Mouse (Mus musculus) neural tube, embryonic 15.5 days (tissue): ENCODE data around the gene Atxn1. TPM values are rescaled to one million over a fixed set of nuclear protein-coding genes. Genes with fewer than 3 reads are reported as not detected.

Source experiments
- ATAC-seq: fragments of 200-750 bp; cut with Nextera tagmentation; 2 replicates; pipeline ENCODE4 v1.8.0; 2017; ENCODE audit warnings: mild to moderate bottlenecking, moderate TSS enrichment, moderate library complexity; ENCODE audit not compliant: low FRiP score
- H3K27ac ChIP-seq: fragments of 300-500 bp; sonication (generic); replicated peaks from 2 replicates; pipeline ENCODE4 v1.5.1; 2015; ENCODE audit warnings: mild to moderate bottlenecking, inconsistent platforms
- H3K27me3 ChIP-seq: fragments of 300-500 bp; sonication (generic); replicated peaks from 2 replicates; pipeline ENCODE4 v1.6.1; 2015; ENCODE audit warnings: inconsistent platforms
- H3K36me3 ChIP-seq: fragments of 300-500 bp; sonication (generic); 2 replicates; pipeline ENCODE4 v1.6.1; 2015; ENCODE audit warnings: inconsistent platforms
- H3K4me1 ChIP-seq: fragments of 300-500 bp; sonication (generic); 2 replicates; pipeline ENCODE4 v1.6.1; 2015; ENCODE audit warnings: inconsistent platforms
- H3K4me2 ChIP-seq: fragments of 300-500 bp; sonication (generic); 2 replicates; pipeline ENCODE4 v1.6.1; 2015; ENCODE audit warnings: inconsistent platforms, mild to moderate bottlenecking, moderate library complexity
- H3K4me3 ChIP-seq: fragments of 300-500 bp; sonication (generic); replicated peaks from 2 replicates; pipeline ENCODE4 v1.5.1; 2015; ENCODE audit warnings: mild to moderate bottlenecking, inconsistent platforms
- H3K9ac ChIP-seq: fragments of 300-500 bp; sonication (generic); replicated peaks from 2 replicates; pipeline ENCODE4 v1.6.1; 2015; ENCODE audit warnings: mild to moderate bottlenecking, inconsistent platforms
- H3K9me3 ChIP-seq: fragments of 300-500 bp; sonication (generic); replicated peaks from 2 replicates; pipeline ENCODE4 v1.6.1; 2016; ENCODE audit warnings: inconsistent platforms
- WGBS: fragments of 180-500 bp; shearing (Covaris S2); methylation state at CpG from one replicate; pipeline ENCODE4 v1.1.7; 2015; ENCODE audit warnings: mixed read lengths; 5-methylcytosine and 5-hydroxymethylcytosine counted together
- polyA plus RNA-seq: library from polyadenylated mRNA; unstranded; fragments of >200 nt; fragmentation: Nextera tagmentation; extraction: Ambion mirVana; gene quantifications from 2 replicates; pipeline ENCODE4 v1.2.1, GENCODE M21; 2015

Atxn1 gene
- polyA plus RNA-seq, 1 experiment from 2014 or later: 9.5 TPM

GRCm38 (mm10) chr13:45910348-45910747 lies 54.5 kb downstream of the Atxn1 start:
- Histone ChIP-seq H3K4me2 (no peak overlapping the region), H3K27ac (no peak overlapping the region), H3K27me3 (no peaks in the 10 kb centered on the region), H3K4me3 (no peak overlapping the region), H3K9ac (no peak overlapping the region), H3K36me3 (no peaks in the 10 kb centered on the region), H3K9me3 (no peaks in the 10 kb centered on the region), H3K4me1 (peaks cover 20% of the 10 kb centered on the region)
- 88% methylated on average over 7 of the region's 7 CpGs for WGBS
- no peak for ATAC-seq

- Histone ChIP-seq H3K27ac (peak overlapping the region; percentile 33; the same call in 1 of the 2 replicates), H3K36me3 (no peaks in the 10 kb centered on the region), H3K4me1 (peaks cover 20% of the 10 kb centered on the region), H3K4me2 (no peak overlapping the region), H3K9ac (no peak overlapping the region), H3K9me3 (no peaks in the 10 kb centered on the region), H3K27me3 (no peaks in the 10 kb centered on the region), H3K4me3 (no peak overlapping the region)
- 68% methylated on average over 6 of the region's 6 CpGs for WGBS
- peak; percentile 72 for ATAC-seq
Measured at GRCm38 (mm10) chr13:45907181-45907691, 57.6 kb downstream of the Atxn1 start.

GRCm38 (mm10) chr13:45906438-45907166 lies 58.2 kb downstream of the Atxn1 start:
- H3K4me3 ChIP-seq: no peak overlapping the region
- no peaks in the 10 kb centered on the region for H3K36me3 ChIP-seq
- WGBS: 78% methylated on average over 10 of the region's 10 CpGs
- H3K4me1 ChIP-seq: peaks cover 20% of the 10 kb centered on the region
- no peak overlapping the region for H3K4me2 ChIP-seq
- no peak overlapping the region for H3K9ac ChIP-seq
- no peak for ATAC-seq
- H3K27me3 ChIP-seq: no peaks in the 10 kb centered on the region
- no peak overlapping the region for H3K27ac ChIP-seq
- H3K9me3 ChIP-seq: no peaks in the 10 kb centered on the region

GRCm38 (mm10) chr13:45904955-45905354 lies 59.9 kb downstream of the Atxn1 start:
- Histone ChIP-seq H3K4me1 (peaks cover 20% of the 10 kb centered on the region), H3K9me3 (no peaks in the 10 kb centered on the region), H3K27ac (peak overlapping the region; percentile 45; the same call in 1 of the 2 replicates), H3K4me2 (0 out of 2 replicates have a peak overlapping the region, but pooled peaks have one; percentile 1), H3K36me3 (no peaks in the 10 kb centered on the region), H3K27me3 (no peaks in the 10 kb centered on the region), H3K4me3 (no peak overlapping the region), H3K9ac (no peak overlapping the region)
- ATAC-seq: peak; percentile 58
- WGBS: 57% methylated on average over 4 of the region's 4 CpGs

GRCm38 (mm10) chr13:45904456-45904855 lies 60.4 kb downstream of the Atxn1 start:
- no peak for ATAC-seq
- no peak overlapping the region for H3K9ac ChIP-seq
- no peaks in the 10 kb centered on the region for H3K27me3 ChIP-seq
- H3K4me2 ChIP-seq: peak overlapping the region; percentile 1; the same call in 1 of the 2 replicates
- WGBS: 72% methylated on average over 4 of the region's 4 CpGs
- peaks cover 20% of the 10 kb centered on the region for H3K4me1 ChIP-seq
- H3K9me3 ChIP-seq: no peaks in the 10 kb centered on the region
- H3K4me3 ChIP-seq: no peak overlapping the region
- H3K36me3 ChIP-seq: no peaks in the 10 kb centered on the region
- peak overlapping the region; percentile 45; the same call in 1 of the 2 replicates for H3K27ac ChIP-seq

- Histone ChIP-seq H3K4me2 (no peak overlapping the region), H3K36me3 (no peaks in the 10 kb centered on the region), H3K27me3 (no peaks in the 10 kb centered on the region), H3K9me3 (no peaks in the 10 kb centered on the region), H3K4me1 (peaks cover 20% of the 10 kb centered on the region), H3K4me3 (no peak overlapping the region), H3K27ac (0 out of 2 replicates have a peak overlapping the region, but pooled peaks have one; percentile 6), H3K9ac (no peak overlapping the region)
- no peak for ATAC-seq
- 78% methylated on average over 12 of the region's 12 CpGs for WGBS
Measured at GRCm38 (mm10) chr13:45903519-45904274, 61.1 kb downstream of the Atxn1 start.

- Histone ChIP-seq H3K4me2 (no peak overlapping the region), H3K36me3 (no peaks in the 10 kb centered on the region), H3K27me3 (no peaks in the 10 kb centered on the region), H3K4me3 (no peak overlapping the region), H3K9ac (no peak overlapping the region), H3K9me3 (no peaks in the 10 kb centered on the region), H3K27ac (no peak overlapping the region), H3K4me1 (peaks cover 19% of the 10 kb centered on the region)
- ATAC-seq: no peak
- WGBS: 98% methylated on average over 5 of the region's 5 CpGs
Measured at GRCm38 (mm10) chr13:45902457-45902856, 62.4 kb downstream of the Atxn1 start.

- H3K27ac ChIP-seq: no peak overlapping the region
- no peaks in the 10 kb centered on the region for H3K9me3 ChIP-seq
- H3K9ac ChIP-seq: no peak overlapping the region
- 83% methylated on average over 8 of the region's 8 CpGs for WGBS
- no peak overlapping the region for H3K4me3 ChIP-seq
- H3K27me3 ChIP-seq: no peaks in the 10 kb centered on the region
- ATAC-seq: no peak
- no peak overlapping the region for H3K4me2 ChIP-seq
- no peaks in the 10 kb centered on the region for H3K36me3 ChIP-seq
- H3K4me1 ChIP-seq: peaks cover 9% of the 10 kb centered on the region
Measured at GRCm38 (mm10) chr13:45900776-45901175, 64.0 kb downstream of the Atxn1 start.

GRCm38 (mm10) chr13:45897571-45897970 lies 67.2 kb downstream of the Atxn1 start:
- Histone ChIP-seq H3K4me2 (no peak overlapping the region), H3K27me3 (no peaks in the 10 kb centered on the region), H3K36me3 (no peaks in the 10 kb centered on the region), H3K4me3 (no peak overlapping the region), H3K4me1 (peaks cover 15% of the 10 kb centered on the region), H3K9me3 (no peaks in the 10 kb centered on the region), H3K27ac (no peak overlapping the region; the same call in 1 of the 2 replicates), H3K9ac (no peak overlapping the region)
- 33% methylated on average over 2 of the region's 2 CpGs for WGBS
- no peak for ATAC-seq

GRCm38 (mm10) chr13:45894760-45895159 lies 70.0 kb downstream of the Atxn1 start:
- H3K4me1 ChIP-seq: peaks cover 15% of the 10 kb centered on the region
- no peak overlapping the region for H3K9ac ChIP-seq
- WGBS: 61% methylated on average over 10 of the region's 10 CpGs
- no peaks in the 10 kb centered on the region for H3K9me3 ChIP-seq
- ATAC-seq: no peak
- H3K27me3 ChIP-seq: no peaks in the 10 kb centered on the region
- no peak overlapping the region for H3K4me3 ChIP-seq
- H3K36me3 ChIP-seq: no peaks in the 10 kb centered on the region
- H3K4me2 ChIP-seq: no peak overlapping the region
- no peak overlapping the region for H3K27ac ChIP-seq

- Histone ChIP-seq H3K27ac (no peak overlapping the region), H3K4me2 (no peak overlapping the region), H3K9ac (no peak overlapping the region), H3K9me3 (no peaks in the 10 kb centered on the region), H3K4me1 (peaks cover 15% of the 10 kb centered on the region), H3K36me3 (no peaks in the 10 kb centered on the region), H3K4me3 (no peak overlapping the region), H3K27me3 (no peaks in the 10 kb centered on the region)
- WGBS: 90% methylated on average over 6 of the region's 6 CpGs
- no peak for ATAC-seq
Measured at GRCm38 (mm10) chr13:45894234-45894633, 70.6 kb downstream of the Atxn1 start.
